Mouse (Mus musculus): ENCODE data around the gene Klrb1c. TPM values are rescaled to one million over a fixed set of nuclear protein-coding genes. Genes with fewer than 3 reads are reported as not detected.
"Not testable (repeated sequence)": the region's sequence is repeated elsewhere in the genome, so short reads cannot be mapped to it uniquely, and the experiment has no call there.

The Klrb1c gene
- 0.08 TPM in 1 of 2 replicates, not detected in the other for polyA plus RNA-seq (2012; rRNA removed)

GRCm38 (mm10) chr6:128789115-128789514 is at the start of gene Klrb1c:
Gene Klrb1c, minus strand, starts transcription at chr6:128789215.
- no peak for DNase-seq (ENCODE audit: extremely low spot score in 1 of 2, low spot score in 1 of 2)

GRCm38 (mm10) chr6:128837454-128838341 is 48.7 kb upstream of the Klrb1c start:
- peak in 1 of 2 experiments; percentile 8 for DNase-seq (ENCODE audit: extremely low spot score in 1 of 2, low spot score in 1 of 2)

GRCm38 (mm10) chr6:128836955-128837334 is 47.9 kb upstream of the Klrb1c start:
- no peak for DNase-seq (ENCODE audit: extremely low spot score in 1 of 2, low spot score in 1 of 2)

GRCm38 (mm10) chr6:128836191-128836954 is 47.4 kb upstream of the Klrb1c start:
- no peak for DNase-seq (ENCODE audit: extremely low spot score in 1 of 2, low spot score in 1 of 2)

- no peak for DNase-seq (ENCODE audit: extremely low spot score in 1 of 2, low spot score in 1 of 2)
These were observed 46.6 kb upstream of the Klrb1c start for GRCm38 (mm10) chr6:128835571-128835970.

- DNase-seq (ENCODE audit: extremely low spot score in 1 of 2, low spot score in 1 of 2) = no peak
These were observed 44.0 kb upstream of the Klrb1c start for GRCm38 (mm10) chr6:128833046-128833445.

GRCm38 (mm10) chr6:128829837-128830236 is 40.8 kb upstream of the Klrb1c start:
- no peak for DNase-seq (ENCODE audit: extremely low spot score in 1 of 2, low spot score in 1 of 2)

GRCm38 (mm10) chr6:128826781-128827180 is 37.8 kb upstream of the Klrb1c start:
- no peak for DNase-seq (ENCODE audit: extremely low spot score in 1 of 2, low spot score in 1 of 2)

GRCm38 (mm10) chr6:128826132-128826531 is 37.1 kb upstream of the Klrb1c start, which contains the start of the genes Gm44511 and Klrb1b:
Gene Gm44511, minus strand, starts transcription at chr6:128826315.
Gene Klrb1b, minus strand, starts transcription at chr6:128826331.
- DNase-seq (ENCODE audit: extremely low spot score in 1 of 2, low spot score in 1 of 2) = no peak

GRCm38 (mm10) chr6:128818083-128818802 is 29.2 kb upstream of the Klrb1c start:
- DNase-seq (ENCODE audit: extremely low spot score in 1 of 2, low spot score in 1 of 2) = no peak

- DNase-seq (ENCODE audit: extremely low spot score in 1 of 2, low spot score in 1 of 2) = peak in 1 of 2 experiments; percentile 40
These were observed 19.5 kb upstream of the Klrb1c start for GRCm38 (mm10) chr6:128808532-128808931.

- peak in 1 of 2 experiments; percentile 15 for DNase-seq (ENCODE audit: extremely low spot score in 1 of 2, low spot score in 1 of 2)
These were observed 18.0 kb upstream of the Klrb1c start for GRCm38 (mm10) chr6:128807021-128807420.

GRCm38 (mm10) chr6:128804823-128805640 is 16.0 kb upstream of the Klrb1c start:
- peak; percentile 32 to 64 for DNase-seq (ENCODE audit: extremely low spot score in 1 of 2, low spot score in 1 of 2)

GRCm38 (mm10) chr6:128802999-128803857 is 14.2 kb upstream of the Klrb1c start:
- DNase-seq (ENCODE audit: extremely low spot score in 1 of 2, low spot score in 1 of 2) = peak; percentile 96 to 100

GRCm38 (mm10) chr6:128802557-128802956 is 13.5 kb upstream of the Klrb1c start:
- DNase-seq (ENCODE audit: extremely low spot score in 1 of 2, low spot score in 1 of 2) = peak; percentile 26 to 51

- DNase-seq (ENCODE audit: extremely low spot score in 1 of 2, low spot score in 1 of 2) = not testable (repeated sequence)
These were observed 11.7 kb upstream of the Klrb1c start for GRCm38 (mm10) chr6:128800696-128801095.

- DNase-seq (ENCODE audit: extremely low spot score in 1 of 2, low spot score in 1 of 2) = peak in 1 of 2 experiments; percentile 7
These were observed 10.9 kb upstream of the Klrb1c start for GRCm38 (mm10) chr6:128799896-128800270.

- DNase-seq (ENCODE audit: extremely low spot score in 1 of 2, low spot score in 1 of 2) = peak; percentile 79 to 93
These were observed 10.3 kb upstream of the Klrb1c start for GRCm38 (mm10) chr6:128799144-128799895.
